Mouse (Mus musculus) embryonic fibroblast, embryonic 13.5 days (primary cell): Measurements from ENCODE around the gene Ufd1.

Source experiments
- CTCF ChIP-seq: IDR thresholded peaks from 2 replicates; pipeline ENCODE4 v1.5.1; 2011; ENCODE audit warnings: mild to moderate bottlenecking, control low read depth, low read length, moderate library complexity, borderline replicate concordance; ENCODE audit not compliant: insufficient read depth
- POLR2A ChIP-seq: IDR thresholded peaks from 2 replicates; pipeline ENCODE4 v1.6.1; 2011; ENCODE audit warnings: low read depth, mild to moderate bottlenecking, control low read depth, low read length, moderate library complexity

GRCm38 (mm10) chr16:18846301-18846820 lies 34.8 kb downstream of the Ufd1 start:
- TF ChIP-seq CTCF: no peak
- TF ChIP-seq POLR2A: no peak
